ENCODE assay signal across 18 mouse cellular contexts in genomic region chr19:23087575-23087974, GRCm38 (mm10).
"Had no signal": no experiment of that assay in that cellular context is flagged by ENCODE, and none has a peak within 500 bp of the region (broad histone marks: within the 10 kb centered on the region; RNA-seq: fewer than 3 reads in every experiment).

No protein-coding gene starts in this region.

- H3K4me3 ChIP-seq: lung, embryonic 15.5 days; megakaryocyte, embryonic 14.5 days; midbrain, embryonic 13.5 days; myocyte; neural tube, embryonic 13.5 days; neural tube, embryonic 15.5 days had no signal

- H3K9ac ChIP-seq: lung, embryonic 15.5 days; midbrain, embryonic 13.5 days; neural tube, embryonic 13.5 days; neural tube, embryonic 15.5 days had no signal

- H3K4me1 ChIP-seq: lung, embryonic 15.5 days; megakaryocyte, embryonic 14.5 days; midbrain, embryonic 13.5 days; neural tube, embryonic 13.5 days; neural tube, embryonic 15.5 days had no signal

- DNase-seq: lung, adult 2 months; lung, postnatal 14 days; lung, postnatal 36 days; retina, postnatal 1 day; right cerebral cortex, adult 18-20 months; right cerebral cortex, postnatal 25 days; right cerebral cortex, postnatal 4 days; spleen, adult 18-20 months; thymus, adult 2 months; thymus, postnatal 25 days; thymus, postnatal 4 days had no signal

- H3K36me3 ChIP-seq: lung, embryonic 15.5 days; midbrain, embryonic 13.5 days; neural tube, embryonic 13.5 days; neural tube, embryonic 15.5 days had no signal

- H3K9me3 ChIP-seq: lung, embryonic 15.5 days; megakaryocyte, embryonic 14.5 days; midbrain, embryonic 13.5 days; neural tube, embryonic 13.5 days; neural tube, embryonic 15.5 days had no signal

- H3K27ac ChIP-seq: lung, embryonic 15.5 days; macrophage; midbrain, embryonic 13.5 days; neural tube, embryonic 13.5 days; neural tube, embryonic 15.5 days had no signal

- H3K27me3 ChIP-seq: lung, embryonic 15.5 days; megakaryocyte, embryonic 14.5 days; midbrain, embryonic 13.5 days; neural tube, embryonic 13.5 days; neural tube, embryonic 15.5 days had no signal
